Mouse (Mus musculus): ENCODE measurements around the gene F2r.

- no peak for TF ChIP-seq CTCF (IDR thresholded peaks at IDR 0.05; ENCODE audit: control insufficient read depth, insufficient read depth, low read length)
- no peak for TF ChIP-seq POLR2A (IDR thresholded peaks at IDR 0.05; ENCODE audit: borderline replicate concordance, control insufficient read depth, low read depth, low read length)
These were observed 11.5 kb upstream of the F2r start for GRCm38 (mm10) chr13:95629751-95630150.
